Mouse (Mus musculus): ENCODE results near the gene Oasl1.

DNA sequence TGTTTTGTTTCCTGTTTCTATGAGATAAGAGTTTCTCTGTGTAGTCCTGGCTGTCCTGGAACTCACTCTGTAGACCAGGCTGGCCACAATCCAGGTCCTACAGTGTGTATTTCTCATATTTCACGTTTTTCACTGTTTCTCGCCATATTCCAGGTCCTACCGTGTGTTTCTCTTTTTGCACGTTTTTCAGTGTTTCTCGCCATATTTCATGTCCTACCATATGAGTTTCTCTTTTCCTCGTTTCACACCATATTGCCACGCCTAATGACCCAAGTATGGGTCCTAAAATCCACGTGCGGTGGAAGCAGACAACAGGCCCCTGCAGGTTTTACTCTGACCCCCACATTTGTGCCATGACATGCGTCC lies 691 bp upstream of the Oasl1 start:
- TF ChIP-seq CTCF (IDR thresholded peaks at IDR 0.05; ENCODE audit: low read depth, low read length) (no peak), POLR2A (IDR thresholded peaks at IDR 0.05; ENCODE audit: insufficient read depth, low read length) (no peak), EP300 (IDR thresholded peaks at IDR 0.05; ENCODE audit: insufficient read depth, low read depth, low read length) (no peak)

All from ES-Bruce4 (cell line).